Mouse (Mus musculus) cerebellum, postnatal 36 days (tissue): ENCODE results near the gene Hcrt.

Experiments
- DNase-seq, 2 experiments: peaks; one replicate each; pipeline ENCODE4 v3.0.0; 2021 to 2022; ENCODE audit warnings: mixed read lengths in 2 of 2

Gene Hcrt

GRCm38 (mm10) chr11:100766726-100767125 lies 4.0 kb upstream of the Hcrt start:
- no peak for DNase-seq

- DNase-seq = peak; percentile 90 to 91
Measured at GRCm38 (mm10) chr11:100761547-100762045, 1.1 kb downstream of the Hcrt start.

DNA sequence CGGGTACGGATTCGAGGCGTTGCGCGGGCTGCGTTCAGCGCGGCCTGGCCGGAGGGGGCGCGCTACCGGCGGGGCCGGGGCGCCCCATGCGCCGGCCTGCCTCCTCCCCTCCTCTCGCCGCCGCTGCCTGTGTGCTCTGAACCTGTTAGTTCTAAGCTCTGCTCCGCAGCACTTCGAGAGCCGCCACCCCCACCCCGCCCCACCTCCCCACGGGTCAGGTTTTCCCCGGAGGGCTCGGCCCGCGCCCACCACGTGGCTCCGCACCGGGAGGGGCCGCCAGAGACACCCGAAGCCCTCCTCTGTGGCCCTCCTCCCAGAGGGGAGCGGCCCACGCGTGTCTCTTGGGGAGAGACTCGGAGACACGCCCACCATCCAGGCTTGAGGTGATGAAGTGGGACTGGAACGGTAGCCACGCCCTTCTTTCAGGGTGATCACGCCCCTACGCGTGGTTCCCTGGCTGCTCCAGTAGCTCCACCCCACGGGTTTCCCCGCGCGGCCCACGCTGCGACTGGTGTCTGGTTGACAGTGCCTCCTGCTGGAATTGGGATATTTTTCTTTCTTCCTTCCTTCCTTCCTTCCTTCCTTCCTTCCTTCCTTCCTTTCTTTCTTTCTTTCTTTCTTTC lies 3.0 kb downstream of the Hcrt start, which contains the start of gene Kcnh4:
Gene Kcnh4, minus strand, starts transcription at position 332 of the 623 bp plus-strand sequence.
- peak in 1 of 2 experiments; percentile 49 for DNase-seq

- no peak for DNase-seq
Measured at GRCm38 (mm10) chr11:100758707-100759610, 3.8 kb downstream of the Hcrt start.

DNA sequence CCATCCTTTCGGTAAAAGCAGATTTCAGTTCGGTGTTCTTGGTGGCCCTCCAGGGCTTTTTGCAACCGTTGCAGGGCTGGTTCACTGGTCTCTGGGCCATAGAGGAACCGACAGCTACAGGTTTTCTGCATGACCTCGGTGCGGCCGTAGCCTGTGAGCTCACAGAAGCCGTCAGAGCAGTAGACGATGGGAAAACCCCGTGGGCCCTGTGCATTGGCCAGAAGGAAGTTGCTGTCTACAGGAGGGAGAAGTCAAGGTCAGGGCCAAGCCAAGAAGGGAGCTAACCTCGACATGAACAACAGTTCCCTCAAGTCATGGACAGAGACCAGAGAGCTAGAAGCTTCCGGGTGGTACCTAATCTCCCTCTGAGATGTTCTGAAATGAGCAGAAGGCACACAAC lies 5.2 kb downstream of the Hcrt start:
- no peak for DNase-seq

GRCm38 (mm10) chr11:100756476-100756875 lies 6.3 kb downstream of the Hcrt start:
- DNase-seq = no peak

GRCm38 (mm10) chr11:100754693-100755057 lies 8.1 kb downstream of the Hcrt start:
- no peak for DNase-seq

DNA sequence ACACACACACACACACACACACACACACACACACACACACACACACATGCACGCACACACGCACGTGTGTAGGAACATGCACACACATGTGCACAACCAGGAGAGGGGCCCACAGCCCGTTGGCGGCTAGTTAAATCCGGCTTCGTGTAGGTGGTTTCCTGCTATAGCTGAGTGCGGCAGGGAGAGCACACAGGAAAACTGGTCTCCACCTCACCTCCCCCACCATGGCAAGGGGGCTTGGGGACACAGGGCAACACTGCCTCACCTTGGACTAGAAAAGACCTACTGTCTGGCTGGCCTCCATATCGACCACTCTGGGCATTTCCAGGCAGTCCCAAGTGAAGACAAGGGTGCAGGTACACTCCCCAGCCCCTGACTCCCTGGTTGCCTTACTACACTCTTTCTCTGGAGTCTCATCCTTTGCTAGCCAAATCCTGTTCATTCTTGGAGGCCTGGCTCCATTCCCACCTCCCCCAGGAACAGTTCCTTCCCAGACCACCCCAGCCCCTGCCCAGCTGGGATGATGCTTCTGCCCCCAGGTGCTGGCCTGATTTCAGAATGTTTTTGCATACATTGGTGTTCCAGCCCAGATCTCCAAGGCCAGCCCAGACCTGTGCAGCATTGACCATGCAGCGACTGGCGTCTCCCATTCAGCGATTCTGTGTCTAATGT lies 8.6 kb downstream of the Hcrt start:
- no peak for DNase-seq

GRCm38 (mm10) chr11:100752294-100752693 lies 10.4 kb downstream of the Hcrt start:
- DNase-seq = no peak

- DNase-seq = no peak
Measured at GRCm38 (mm10) chr11:100750127-100750526, 12.6 kb downstream of the Hcrt start.

GRCm38 (mm10) chr11:100749469-100749868 lies 13.3 kb downstream of the Hcrt start:
- no peak for DNase-seq

DNA sequence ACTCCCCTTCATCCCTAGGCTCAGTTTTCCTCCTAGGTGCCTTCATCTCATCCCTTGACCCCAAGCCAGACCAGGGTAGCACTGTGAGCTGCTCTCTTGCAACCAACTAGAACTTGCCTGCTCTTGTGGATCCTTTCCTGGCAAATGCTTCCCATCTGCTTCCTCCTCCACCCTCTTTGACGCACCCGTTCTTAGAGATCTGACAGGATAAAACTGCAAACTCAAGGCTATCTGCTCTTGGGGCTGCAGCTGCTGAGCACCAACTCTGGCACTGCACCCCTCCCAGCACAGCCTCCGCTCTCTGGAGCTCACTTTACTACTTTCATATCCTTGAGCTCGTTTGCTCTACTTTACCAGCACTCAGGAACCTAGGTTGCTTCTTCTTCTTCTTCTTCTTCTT lies 14.1 kb downstream of the Hcrt start:
- DNase-seq = no peak

GRCm38 (mm10) chr11:100747114-100747513 lies 15.6 kb downstream of the Hcrt start:
- no peak for DNase-seq

DNA sequence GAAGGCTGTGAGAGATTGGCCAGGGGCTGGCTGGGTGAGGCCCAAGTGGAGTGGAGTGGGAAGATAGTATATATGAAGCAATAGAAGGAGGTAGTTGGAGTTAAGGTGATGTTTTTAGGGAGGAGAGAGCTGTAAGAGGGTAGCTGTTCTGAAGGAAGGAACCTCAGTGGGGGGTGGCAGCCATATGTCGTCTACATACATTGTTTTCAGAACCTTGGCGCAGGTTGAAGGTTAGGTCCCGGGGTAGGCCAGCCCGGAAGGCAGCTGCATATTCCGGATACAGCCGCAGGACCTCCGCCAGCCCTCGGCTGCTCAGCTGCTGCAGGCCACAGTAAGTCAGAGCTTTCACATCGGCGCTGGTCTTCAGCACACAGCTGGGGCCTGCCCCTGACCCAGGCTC lies 16.2 kb downstream of the Hcrt start:
- DNase-seq = no peak

- DNase-seq = peak; percentile 62 to 67
Measured at GRCm38 (mm10) chr11:100745085-100745484, 17.6 kb downstream of the Hcrt start.

GRCm38 (mm10) chr11:100741348-100741747 lies 21.4 kb downstream of the Hcrt start:
- no peak for DNase-seq

GRCm38 (mm10) chr11:100738749-100739148 lies 24.0 kb downstream of the Hcrt start:
- DNase-seq = no peak

GRCm38 (mm10) chr11:100738066-100738604 lies 24.6 kb downstream of the Hcrt start, which contains the start of gene Rab5c:
Gene Rab5c (minus strand): TSS chr11:100738215.
- peak; percentile 97 to 98 for DNase-seq

- no peak for DNase-seq
Measured at GRCm38 (mm10) chr11:100737105-100737733, 25.5 kb downstream of the Hcrt start.

DNA sequence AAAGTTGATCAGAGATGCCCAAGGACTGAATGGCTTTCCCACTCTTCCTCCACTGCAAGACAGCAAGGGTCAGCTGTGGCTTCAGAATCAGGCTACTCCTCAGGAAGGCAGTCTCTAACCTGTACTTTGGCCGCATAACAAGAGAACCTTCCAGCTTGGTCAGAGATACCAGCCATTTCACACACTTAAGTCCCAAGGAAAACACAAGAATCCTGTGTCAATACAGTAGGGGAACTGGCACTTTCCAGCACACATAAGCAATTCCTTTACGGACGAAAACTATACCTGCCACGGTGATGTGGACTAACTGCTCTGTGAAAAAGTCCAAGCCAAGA lies 26.0 kb downstream of the Hcrt start:
- DNase-seq = no peak

DNA sequence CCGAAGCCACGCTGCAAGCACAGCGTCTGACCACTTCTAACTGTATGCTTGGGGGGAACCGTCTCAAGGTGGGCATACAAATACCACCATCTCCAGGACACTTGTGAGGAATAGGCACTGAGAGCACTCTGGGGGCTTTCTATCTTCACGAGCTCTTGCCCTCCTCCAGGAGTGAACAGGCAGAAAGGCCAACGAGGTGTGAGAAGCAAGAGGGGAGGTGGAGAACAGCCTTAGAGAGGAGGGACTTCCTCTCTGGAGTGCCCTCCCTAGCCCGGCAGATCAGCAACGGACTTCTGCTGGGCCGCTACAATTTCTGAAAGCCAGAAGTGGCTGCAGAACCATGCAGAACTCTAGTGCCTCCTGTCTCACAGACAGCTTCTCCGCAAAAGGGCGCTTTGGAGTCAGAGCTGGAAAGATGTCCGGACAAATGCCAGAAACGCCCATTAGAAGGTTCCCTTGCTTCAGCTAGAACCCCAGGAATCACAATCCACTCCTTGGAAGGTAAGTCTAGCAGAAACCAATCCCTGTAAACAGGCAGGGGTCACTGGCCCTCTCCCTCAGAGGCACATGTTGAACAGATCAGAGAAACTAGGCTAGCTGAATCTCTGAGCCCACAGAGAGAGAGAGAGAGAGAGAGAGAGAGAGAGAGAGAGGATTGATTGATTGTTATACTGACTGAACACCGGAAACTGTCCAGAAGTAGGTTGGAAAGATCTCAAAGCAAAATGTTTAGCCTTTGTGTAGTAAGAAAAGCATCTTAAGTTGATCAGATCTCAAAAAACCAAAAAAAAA lies 26.6 kb downstream of the Hcrt start:
- no peak for DNase-seq
